In genomic region chr13:73685502-73685901, GRCm38 (mm10) we compare ENCODE assay signal across 29 mouse cellular contexts. TPM values are rescaled to one million over a fixed set of nuclear protein-coding genes. Genes with fewer than 3 reads are reported as not detected.
A peak's percentile ranks its signal among the peaks of the same experiment; 100 is the strongest.
DNase-seq lines count a peak whose midpoint lies in the region; ATAC-seq lines count a peak whose summit lies in the region.
"Had no signal": no experiment of that assay in that cellular context is flagged by ENCODE, and none has a peak within 500 bp of the region (broad histone marks: within the 10 kb centered on the region; RNA-seq: fewer than 3 reads in every experiment).

No protein-coding gene starts in this region.

- no peak overlapping the region for H3K27ac ChIP-seq in hindbrain, embryonic 12.5 days
- H3K27ac ChIP-seq: forebrain, embryonic 10.5 days; forebrain, embryonic 13.5 days; heart, embryonic 15.5 days; hindbrain, embryonic 10.5 days; hindbrain, embryonic 14.5 days; hindbrain, postnatal 0 days; intestine, embryonic 15.5 days had no signal

- H3K4me3 ChIP-seq in hindbrain, embryonic 12.5 days: no peak overlapping the region
- H3K4me3 ChIP-seq: forebrain, embryonic 10.5 days; forebrain, embryonic 13.5 days; heart, embryonic 12.5 days; heart, embryonic 15.5 days; hindbrain, embryonic 10.5 days; intestine, embryonic 15.5 days had no signal

- intact Hi-C loops in gastrocnemius, postnatal 36 days (cut with DNase I): loop anchor here (10.0 kb wide), 1 partner anchor 261 kb away; no protein-coding TSS in a partner anchor

- no peaks in the 10 kb centered on the region for H3K27me3 ChIP-seq in hindbrain, embryonic 12.5 days
- H3K27me3 ChIP-seq: forebrain, embryonic 13.5 days; heart, embryonic 12.5 days; intestine, embryonic 15.5 days had no signal

- H3K4me2 ChIP-seq in hindbrain, embryonic 12.5 days (replicated peaks): no peak overlapping the region
- H3K4me2 ChIP-seq: forebrain, embryonic 13.5 days; heart, embryonic 12.5 days; heart, embryonic 15.5 days; hindbrain, embryonic 14.5 days; intestine, embryonic 15.5 days had no signal

- WGBS in hindbrain, embryonic 12.5 days: 86% methylated on average over 6 of the region's 6 CpGs

- no peaks in the 10 kb centered on the region for H3K4me1 ChIP-seq in hindbrain, embryonic 12.5 days
- H3K4me1 ChIP-seq: forebrain, embryonic 10.5 days; forebrain, embryonic 13.5 days; heart, embryonic 12.5 days; heart, embryonic 15.5 days; hindbrain, embryonic 10.5 days had no signal

- H3K9ac ChIP-seq in hindbrain, embryonic 12.5 days: no peak overlapping the region
- H3K9ac ChIP-seq: forebrain, embryonic 13.5 days; heart, embryonic 12.5 days; heart, embryonic 15.5 days; hindbrain, embryonic 14.5 days; intestine, embryonic 15.5 days had no signal

- no peak for DNase-seq in frontal cortex, postnatal 25 days (ENCODE audit: low spot score in 2 of 2)
- peak; percentile 55 for DNase-seq in CD4-positive helper T cell, adult 2 months (ENCODE audit: low read depth, low spot score)
- DNase-seq in gastrocnemius, postnatal 36 days: no peak
- DNase-seq: adrenal gland, postnatal 10 days; adrenal gland, postnatal 36 days; cerebellum, adult 18-20 months; cerebellum, adult 9-10 months; cerebellum, postnatal 14 days; heart, adult 18-20 months; heart, postnatal 10 days; heart, postnatal 36 days had no signal

- ATAC-seq in frontal cortex, adult (ENCODE audit: low TSS enrichment): 0 out of 2 replicates have a peak, but pooled peaks have one; percentile 25
- peak; percentile 53 for ATAC-seq in activated CD4-positive, CD25-positive, alpha-beta regulatory T cell, adult 4 months
- ATAC-seq in inflammation-experienced regulatory T-cells, adult 6 months: peak; percentile 65
- ATAC-seq in hindbrain, embryonic 12.5 days (ENCODE audit: low FRiP score): no peak
- ATAC-seq: forebrain, embryonic 13.5 days; forebrain, embryonic 16.5 days; hindbrain, postnatal 0 days; intestine, embryonic 15.5 days had no signal

- no peaks in the 10 kb centered on the region for H3K36me3 ChIP-seq in hindbrain, embryonic 12.5 days
- H3K36me3 ChIP-seq: forebrain, embryonic 10.5 days; heart, embryonic 12.5 days; heart, embryonic 15.5 days; hindbrain, embryonic 10.5 days; intestine, embryonic 15.5 days had no signal

- H3K9me3 ChIP-seq in hindbrain, embryonic 12.5 days (replicated peaks): no peaks in the 10 kb centered on the region
- H3K9me3 ChIP-seq: forebrain, embryonic 10.5 days; forebrain, embryonic 13.5 days; heart, embryonic 12.5 days; heart, embryonic 15.5 days; hindbrain, embryonic 10.5 days; intestine, embryonic 15.5 days had no signal

RNA-seq across cellular contexts. Expression of gene Slc6a18, which starts 7.7 kb away (rescaled TPM):
- not detected for polyA plus RNA-seq in activated CD4-positive, CD25-positive, alpha-beta regulatory T cell, adult 4 months (2017; shearing (Covaris generic))
- not detected for polyA plus RNA-seq in inflammation-experienced regulatory T-cells, adult 6 months (2017; shearing (Covaris generic))
- total RNA-seq in gastrocnemius, postnatal 36 days (2021): not detected
- polyA plus RNA-seq in hindbrain, embryonic 12.5 days (2016; fragmentation: Nextera tagmentation; extraction: Ambion mirVana): not detected in 2 replicates
- total RNA-seq: adrenal gland, postnatal 10 days; adrenal gland, postnatal 36 days; ES-E14; heart, adult 18-20 months; heart, postnatal 10 days; heart, postnatal 36 days; hindbrain, postnatal 0 days had no signal
- polyA plus RNA-seq: embryonic facial prominence, embryonic 11.5 days; embryonic facial prominence, embryonic 14.5 days; forebrain, embryonic 10.5 days; forebrain, embryonic 13.5 days; forebrain, embryonic 16.5 days; frontal cortex, adult 2 months; heart, embryonic 12.5 days; heart, embryonic 15.5 days; hindbrain, embryonic 10.5 days; hindbrain, embryonic 14.5 days; hindbrain, postnatal 0 days; intestine, embryonic 15.5 days had no signal

RNA-seq across cellular contexts. Expression of gene Slc6a19, which starts 19.2 kb away (rescaled TPM):
- under 1 TPM in 1 of 2 experiments, not detected in 1; 0.26 TPM for polyA plus RNA-seq in activated CD4-positive, CD25-positive, alpha-beta regulatory T cell, adult 4 months (2017; shearing (Covaris generic))
- not detected for polyA plus RNA-seq in inflammation-experienced regulatory T-cells, adult 6 months (2017; shearing (Covaris generic))
- not detected for total RNA-seq in gastrocnemius, postnatal 36 days (2021)
- polyA plus RNA-seq in hindbrain, embryonic 12.5 days (2016; fragmentation: Nextera tagmentation; extraction: Ambion mirVana): 0.17 and 0.26 TPM in 2 replicates
- total RNA-seq: gastrocnemius, adult 8-10 months; heart, postnatal 36 days had no signal
- polyA plus RNA-seq: heart, embryonic 12.5 days; heart, embryonic 15.5 days had no signal

RNA-seq across cellular contexts. Expression of gene Slc12a7, which starts 47.4 kb away (rescaled TPM):
- polyA plus RNA-seq in activated CD4-positive, CD25-positive, alpha-beta regulatory T cell, adult 4 months (2017; shearing (Covaris generic)): 10 to 100 TPM; 30.3 to 34.9 TPM
- 10 to 100 TPM; 17.3 to 41.0 (median 40.8) TPM for polyA plus RNA-seq in inflammation-experienced regulatory T-cells, adult 6 months (2017; shearing (Covaris generic))
- 1 to 10 TPM; 4.3 to 5.5 TPM for total RNA-seq in gastrocnemius, postnatal 36 days (2021)
- polyA plus RNA-seq in hindbrain, embryonic 12.5 days (2016; fragmentation: Nextera tagmentation; extraction: Ambion mirVana): 35.9 and 39.3 TPM in 2 replicates

RNA-seq across cellular contexts. Expression of gene Tert, which starts 58.8 kb away (rescaled TPM):
- 1 to 10 TPM; 2.4 to 2.8 TPM for polyA plus RNA-seq in activated CD4-positive, CD25-positive, alpha-beta regulatory T cell, adult 4 months (2017; shearing (Covaris generic))
- polyA plus RNA-seq in inflammation-experienced regulatory T-cells, adult 6 months (2017; shearing (Covaris generic)): 1 to 10 TPM; 2.0 to 7.7 (median 2.8) TPM
- total RNA-seq in gastrocnemius, postnatal 36 days (2021): under 1 TPM in 1 of 2 experiments, not detected in 1; 0.30 TPM
- polyA plus RNA-seq in hindbrain, embryonic 12.5 days (2016; fragmentation: Nextera tagmentation; extraction: Ambion mirVana): 7.3 and 7.7 TPM in 2 replicates
- total RNA-seq: heart, postnatal 36 days had no signal
